Mouse (Mus musculus): Measurements from ENCODE around the gene Scgb1c1.
A peak's percentile ranks its signal among the peaks of the same experiment; 100 is the strongest.
"Not testable (repeated sequence)": the region's sequence is repeated elsewhere in the genome, so short reads cannot be mapped to it uniquely, and the experiment has no call there.

Scgb1c1 gene

DNA sequence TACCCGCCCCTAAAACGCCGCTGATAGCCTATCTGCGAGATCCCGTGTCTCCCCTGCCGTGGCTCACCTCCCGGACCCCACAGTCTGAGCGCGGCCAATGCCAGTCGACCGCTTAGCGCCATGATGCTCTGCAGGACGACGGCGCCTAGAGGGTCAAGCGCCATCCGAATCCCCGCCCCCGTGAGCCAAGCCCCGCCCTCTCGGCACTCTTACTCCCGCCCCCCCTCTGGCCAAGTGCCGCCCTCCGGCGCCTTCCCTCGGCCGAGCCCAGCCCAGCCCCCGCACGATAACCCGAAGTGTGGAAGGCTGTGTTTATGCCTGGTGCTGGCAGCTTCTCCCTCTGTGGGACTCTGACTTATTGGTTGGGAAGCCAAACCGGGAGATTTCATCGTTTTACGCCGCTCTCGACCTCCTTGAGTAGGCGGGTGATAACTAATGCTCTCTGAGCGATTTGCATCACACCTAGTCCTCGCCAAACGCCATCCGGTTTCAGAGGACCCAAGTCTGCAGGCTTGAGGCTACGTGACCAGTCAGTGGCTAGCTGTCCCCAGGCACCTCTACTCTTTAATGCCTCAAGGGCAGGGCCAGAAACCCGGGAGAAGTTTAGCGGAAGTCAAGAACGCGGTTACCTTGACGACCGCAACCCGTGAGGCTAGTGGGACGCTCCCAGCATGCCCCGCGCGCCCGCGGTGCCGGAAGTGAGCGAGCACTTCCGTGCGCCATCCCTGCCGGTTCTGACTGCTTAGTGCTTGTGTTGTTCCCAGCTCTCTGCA lies 36.5 kb downstream of the Scgb1c1 start, which contains the start of the genes Psmd13 and Sirt3:
TSS of gene Psmd13 (plus strand) at position 273 of the 773 bp plus-strand sequence.
TSS of gene Sirt3 (minus strand) at position 614 of the 773 bp plus-strand sequence.
- peak; percentile 90 for DNase-seq

DNA sequence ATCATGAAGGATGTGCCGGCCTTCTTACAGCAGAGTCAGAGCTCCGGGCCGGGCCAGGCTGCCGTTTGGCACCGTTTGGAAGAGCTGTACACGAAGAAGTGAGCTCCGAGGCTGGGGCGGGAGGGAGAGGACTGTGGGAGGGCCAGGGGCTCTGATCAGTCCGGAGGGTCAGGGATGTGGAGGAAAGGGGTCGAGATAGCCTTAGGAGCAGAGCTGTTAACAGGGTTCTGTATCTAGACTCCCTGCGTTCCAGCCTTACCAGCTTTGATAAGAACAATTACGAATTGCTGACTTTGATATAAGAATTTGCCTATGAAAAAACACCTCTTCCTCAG lies 37.1 kb downstream of the Scgb1c1 start:
- no peak for DNase-seq

DNA sequence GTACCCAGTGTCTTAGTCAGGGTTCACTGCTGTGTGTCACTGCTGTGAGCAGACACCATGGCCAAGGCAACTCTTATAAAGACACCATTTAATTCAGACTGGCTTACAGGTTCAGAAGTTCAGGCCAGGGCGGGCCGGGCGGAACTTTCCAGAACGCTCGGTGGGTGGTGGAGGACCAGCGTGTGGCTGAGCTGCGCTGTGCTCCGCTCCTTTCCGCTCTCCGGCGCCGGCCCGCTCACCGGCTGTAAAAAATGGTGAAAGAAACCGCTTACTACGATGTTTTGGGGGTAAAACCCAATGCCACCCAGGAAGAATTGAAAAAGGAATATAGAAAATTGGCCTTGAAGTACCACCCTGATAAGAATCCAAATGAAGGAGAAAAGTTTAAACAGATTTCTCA lies 45.3 kb downstream of the Scgb1c1 start:
- DNase-seq, result not testable (repeated sequence)

DNA sequence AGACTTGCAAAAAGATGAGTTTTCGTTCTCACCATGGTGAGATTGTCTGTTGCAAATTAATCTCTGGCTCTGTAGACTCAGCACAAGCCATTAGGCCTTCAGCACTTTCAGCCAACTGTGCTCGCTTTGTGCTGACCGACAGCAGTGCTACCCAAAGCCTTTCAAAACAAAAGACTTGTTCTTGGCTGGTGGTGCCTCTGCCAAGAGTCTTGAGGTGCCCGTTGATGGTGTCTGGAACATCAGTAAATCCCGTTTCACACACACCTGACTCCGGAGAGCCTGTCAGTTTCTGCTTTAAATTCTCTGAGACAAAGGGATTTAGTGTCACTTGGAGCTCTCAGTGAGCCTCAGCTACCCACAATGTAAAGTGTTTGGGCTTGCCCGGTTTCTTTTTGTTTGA lies 48.7 kb downstream of the Scgb1c1 start:
- no peak for DNase-seq

DNA sequence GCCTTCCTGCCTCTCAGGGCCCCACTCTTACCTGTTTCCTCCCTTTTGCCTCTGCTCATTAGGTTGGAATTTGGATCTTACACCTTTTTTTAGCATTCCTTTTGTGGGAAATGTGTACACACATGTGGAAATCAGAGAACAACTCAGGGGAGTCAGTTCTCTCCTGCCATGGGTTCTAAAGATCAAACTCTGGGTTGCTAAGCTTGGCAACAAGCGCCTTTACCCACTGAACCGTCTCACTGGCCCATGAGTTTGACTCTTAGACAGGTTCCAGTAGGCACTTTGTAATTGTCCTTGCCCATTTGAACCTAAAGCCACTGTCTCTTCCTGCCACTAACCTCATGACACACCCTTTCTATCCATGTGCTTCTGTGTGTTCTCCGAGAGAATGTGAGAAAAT lies 49.3 kb downstream of the Scgb1c1 start:
- no peak for DNase-seq
